Mouse (Mus musculus) liver, adult 2 months (tissue): ENCODE measurements around the gene Birc3.

Experiments used
- CTCF ChIP-seq: fragments of 200-500 bp; IDR thresholded peaks from 2 replicates; pipeline ENCODE4 v1.5.1; 2011; ENCODE audit warnings: low read depth, low read length, control low read depth
- POLR2A ChIP-seq: fragments of 200-500 bp; IDR thresholded peaks from 2 replicates; pipeline ENCODE4 v1.6.1; 2011; ENCODE audit warnings: low read length, control low read depth; ENCODE audit not compliant: insufficient read depth; ENCODE audit errors: extremely low read depth

DNA sequence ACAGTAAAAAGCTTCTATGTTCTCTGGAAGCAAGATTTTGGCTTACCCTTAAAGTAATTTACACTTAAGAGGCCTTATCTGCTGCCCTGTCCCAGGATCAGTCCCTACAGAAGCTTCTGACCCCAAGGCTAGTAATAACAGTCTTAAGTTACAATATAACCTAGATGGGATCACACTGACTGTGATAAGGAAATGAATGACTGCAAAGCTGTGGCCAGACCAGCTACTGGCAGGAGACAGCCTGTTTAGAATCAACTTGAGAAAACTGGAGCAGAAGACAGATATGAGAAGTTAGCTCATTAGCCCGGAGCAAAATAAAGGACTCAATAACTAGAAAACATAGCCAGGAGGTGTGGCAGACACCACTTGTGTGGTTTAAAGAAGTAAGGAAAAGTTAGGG is 33.6 kb upstream of the Birc3 start:
- no peak for TF ChIP-seq CTCF
- TF ChIP-seq POLR2A = no peak
